Mouse (Mus musculus) left cerebral cortex, adult 11 months (tissue): ENCODE measurements around the gene Wdr46.

Experiments
- DNase-seq: peaks from one replicate; pipeline ENCODE4 v3.0.0; 2022; ENCODE audit warnings: low spot score

Gene Wdr46

GRCm38 (mm10) chr17:33928251-33928947 is 12.1 kb upstream of the Wdr46 start:
- no peak for DNase-seq

GRCm38 (mm10) chr17:33929371-33930279 is 10.8 kb upstream of the Wdr46 start, which contains the start of gene Rgl2:
Gene Rgl2, plus strand, starts transcription at chr17:33929543.
- peak; percentile 85 for DNase-seq

GRCm38 (mm10) chr17:33930280-33931158 is 9.9 kb upstream of the Wdr46 start:
- no peak for DNase-seq

GRCm38 (mm10) chr17:33931159-33931866 is 9.1 kb upstream of the Wdr46 start:
- no peak for DNase-seq

- DNase-seq: no peak
Measured at GRCm38 (mm10) chr17:33931947-33932346, 8.5 kb upstream of the Wdr46 start.

GRCm38 (mm10) chr17:33932448-33932847 is 8.0 kb upstream of the Wdr46 start:
- DNase-seq: no peak

GRCm38 (mm10) chr17:33932970-33933369 is 7.5 kb upstream of the Wdr46 start:
- no peak for DNase-seq

GRCm38 (mm10) chr17:33935422-33936055 is 4.9 kb upstream of the Wdr46 start:
- no peak for DNase-seq

GRCm38 (mm10) chr17:33936993-33937392 is 3.5 kb upstream of the Wdr46 start:
- DNase-seq: no peak

- no peak for DNase-seq
Measured at GRCm38 (mm10) chr17:33938783-33939182, 1.7 kb upstream of the Wdr46 start.

- DNase-seq: no peak
Measured at GRCm38 (mm10) chr17:33940981-33941380, 521 bp downstream of the Wdr46 start.

- DNase-seq: no peak
Measured at GRCm38 (mm10) chr17:33941381-33941780, 921 bp downstream of the Wdr46 start.

- DNase-seq: no peak
Measured at GRCm38 (mm10) chr17:33943454-33943853, 3.0 kb downstream of the Wdr46 start.

- no peak for DNase-seq
Measured at GRCm38 (mm10) chr17:33947430-33948089, 7.1 kb downstream of the Wdr46 start.

GRCm38 (mm10) chr17:33948090-33948904 is 7.8 kb downstream of the Wdr46 start:
- no peak for DNase-seq

- no peak for DNase-seq
Measured at GRCm38 (mm10) chr17:33948905-33949537, 8.6 kb downstream of the Wdr46 start.

GRCm38 (mm10) chr17:33950131-33950625 is 9.7 kb downstream of the Wdr46 start:
- DNase-seq: no peak

- DNase-seq: no peak
Measured at GRCm38 (mm10) chr17:33951021-33951946, 10.8 kb downstream of the Wdr46 start, which contains the start of gene B3galt4. Gene B3galt4, minus strand, starts transcription at chr17:33951488.
